Mouse (Mus musculus) gastrocnemius, postnatal 36 days (tissue): Measurements from ENCODE around the gene Pstk. TPM values are rescaled to one million over a fixed set of nuclear protein-coding genes. Genes with fewer than 3 reads are reported as not detected.
"Not testable (repeated sequence)": the region's sequence is repeated elsewhere in the genome, so short reads cannot be mapped to it uniquely, and the experiment has no call there.

Experiments used
- DNase-seq, 2 experiments: peaks; one replicate each; pipeline ENCODE4 v3.0.0; 2022
- intact Hi-C: fragments of 180-260 bp; cut with DNase I; formaldehyde crosslinking; loops from one replicate; pipeline ENCODE4 v1.15.1; 2025
- total RNA-seq, 2 experiments: library from RNA; stranded (reverse); gene quantifications; 2 replicates each; pipeline ENCODE4 v1.2.3; 2021

The Pstk gene
- total RNA-seq, 2 experiments from 2014 or later, result 38.3 to 39.5 TPM

DNA sequence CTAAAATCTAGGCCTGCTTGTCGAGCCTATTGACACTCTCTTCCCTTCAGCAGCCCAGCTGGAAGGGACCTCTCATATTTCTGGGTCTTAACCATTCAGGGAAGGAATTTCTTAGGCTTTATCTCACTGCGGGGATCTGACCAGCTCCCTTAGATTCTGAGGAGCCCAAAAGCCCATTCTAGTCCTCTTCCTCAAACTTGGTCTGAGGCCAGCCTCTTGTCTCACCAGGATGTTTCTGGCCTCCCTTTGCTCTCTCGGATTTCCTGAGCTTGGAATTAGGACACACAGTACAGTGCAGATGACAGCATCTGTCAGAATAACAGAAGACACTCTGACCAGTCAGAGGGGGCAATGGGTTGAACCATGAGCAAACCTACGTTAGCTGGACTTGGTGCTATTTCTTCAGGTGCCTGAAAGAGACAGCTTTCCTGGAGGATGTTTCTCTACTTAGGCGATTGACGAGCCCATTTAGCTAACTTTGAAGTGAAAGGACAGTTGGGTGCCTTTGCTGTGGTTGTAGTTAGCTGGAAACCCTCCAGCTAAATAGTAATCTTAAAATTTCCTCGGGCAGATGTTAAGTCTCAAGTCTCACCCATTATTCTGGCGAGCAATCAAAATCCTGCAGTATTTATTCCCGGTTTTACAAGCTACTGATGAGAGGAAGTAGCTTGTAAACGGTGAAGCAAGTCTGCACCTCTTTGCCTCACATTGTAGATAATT lies 40.4 kb downstream of the Pstk start:
- DNase-seq, result no peak
- intact Hi-C loops, result loop anchor here (5.0 kb wide), 2 partner anchors 39 to 146 kb away; partner anchors contain the start of gene Pstk

DNA sequence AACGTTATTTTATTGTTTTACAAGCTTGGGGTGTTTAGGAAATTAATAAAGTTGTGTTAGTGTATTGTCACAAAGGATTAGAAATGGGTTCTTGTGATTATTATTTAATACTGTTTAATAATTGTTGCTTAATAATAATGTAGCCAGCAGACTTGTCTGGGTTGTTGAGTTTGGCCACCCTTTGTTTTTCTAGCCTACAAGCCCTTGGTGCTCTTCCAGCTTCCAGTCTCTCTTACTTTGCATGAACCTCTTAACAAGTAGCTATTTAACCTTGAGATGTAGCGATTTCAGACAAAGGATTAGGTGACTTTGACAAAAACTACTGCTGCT lies 41.0 kb downstream of the Pstk start:
- intact Hi-C loops, result loop anchor here (5.0 kb wide), 2 partner anchors 40 to 145 kb away; partner anchors contain the start of gene Pstk

DNA sequence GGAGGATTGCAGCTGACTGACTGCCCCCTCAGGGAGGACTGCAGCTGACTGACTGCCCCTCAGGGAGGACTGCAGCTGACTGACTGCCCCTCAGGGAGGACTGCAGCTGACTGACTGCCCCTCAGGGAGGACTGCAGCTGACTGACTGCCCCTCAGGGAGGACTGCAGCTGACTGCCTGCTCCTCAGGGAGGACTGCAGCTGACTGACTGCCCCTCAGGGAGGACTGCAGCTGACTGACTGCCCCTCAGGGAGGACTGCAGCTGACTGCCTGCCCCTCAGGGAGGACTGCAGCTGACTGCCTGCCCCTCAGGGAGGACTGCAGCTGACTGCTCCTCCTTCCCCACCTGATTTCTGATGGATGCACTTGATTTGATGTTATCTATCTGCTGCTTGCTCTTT lies 45.8 kb downstream of the Pstk start:
- intact Hi-C loops, DNase-seq: not testable (repeated sequence)

More for the DNA sequence above, 41.0 kb downstream of the Pstk start:
- DNase-seq, result no peak

DNA sequence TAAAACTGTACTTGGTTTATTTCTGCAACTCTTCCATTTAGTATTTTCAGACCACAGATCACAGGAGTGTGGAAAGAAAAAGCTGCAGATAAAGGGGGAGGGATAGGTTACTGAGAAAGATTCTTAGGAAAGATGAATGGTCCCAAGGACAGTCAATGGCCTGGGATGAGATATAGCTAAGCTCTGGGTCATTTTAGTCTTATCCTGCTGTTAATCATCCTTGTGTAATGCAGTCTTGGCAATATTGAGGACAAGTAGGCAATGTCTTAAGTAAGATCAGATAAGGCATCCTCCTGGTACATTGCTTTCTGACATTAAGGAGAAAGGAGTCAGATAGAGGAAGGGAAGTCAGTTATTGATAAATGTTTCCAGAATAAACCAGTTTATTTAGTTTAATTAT lies 46.7 kb downstream of the Pstk start:
- DNase-seq, result no peak
- intact Hi-C loops, result no loop called here

DNA sequence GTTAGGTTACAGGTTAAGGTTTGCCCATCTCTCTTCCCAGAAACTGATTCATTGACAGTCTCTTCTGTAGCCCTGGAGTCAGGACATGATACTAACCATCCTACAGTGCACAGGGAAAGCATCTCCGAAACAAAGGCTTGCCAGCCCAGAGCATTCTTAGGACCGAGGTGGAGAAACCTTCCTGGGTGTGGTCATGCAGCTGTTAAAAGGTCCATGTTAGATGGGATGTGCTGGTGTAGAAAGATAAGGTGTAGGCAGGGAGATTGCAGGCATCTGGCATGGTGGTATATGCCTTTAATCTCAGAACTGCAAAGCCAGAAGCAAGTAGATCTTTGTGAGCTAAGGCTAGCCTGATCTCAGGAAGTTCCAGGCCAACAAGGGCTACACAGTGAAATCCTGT lies 54.0 kb downstream of the Pstk start:
- intact Hi-C loops, result no loop called here

DNA sequence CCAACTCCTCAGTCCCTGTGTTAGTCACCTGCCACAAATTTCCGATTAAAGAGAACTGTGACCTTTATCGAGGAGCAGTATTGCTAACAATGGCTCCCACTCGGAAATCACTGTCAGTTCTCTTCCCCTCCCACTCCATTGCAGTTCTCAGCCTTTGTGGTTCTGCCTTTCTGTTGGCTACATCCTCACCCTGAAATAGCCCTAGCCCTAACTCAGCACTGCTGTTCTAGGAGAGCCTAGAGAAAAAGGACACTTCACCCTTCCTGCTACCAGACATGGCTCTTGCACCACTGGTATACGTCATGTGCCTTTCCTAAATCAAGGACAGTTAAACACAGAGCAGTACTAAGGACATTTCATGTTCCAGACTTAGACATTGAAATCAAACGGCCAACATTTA lies 56.4 kb downstream of the Pstk start:
- intact Hi-C loops, result no loop called here
- no peak for DNase-seq

More for the DNA sequence above, 54.0 kb downstream of the Pstk start:
- DNase-seq, result no peak

DNA sequence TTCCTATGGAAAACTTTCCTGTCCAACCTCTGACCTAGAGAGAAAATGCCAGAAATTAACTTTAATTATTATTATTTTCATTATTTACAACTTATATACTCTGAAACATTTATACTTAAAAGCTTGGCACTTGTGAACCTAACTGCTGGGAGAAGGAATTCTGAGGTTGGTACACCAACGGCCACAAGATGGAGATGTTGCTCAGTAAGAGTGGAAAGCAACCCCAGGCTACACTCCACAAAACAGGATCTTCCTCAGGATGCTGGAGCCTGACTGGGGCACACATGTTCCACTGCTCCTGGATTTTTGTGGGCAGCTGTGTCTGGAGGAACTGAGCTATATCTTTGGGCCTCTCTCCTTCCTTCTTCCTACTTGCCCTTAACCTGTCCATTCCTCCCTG lies 61.3 kb downstream of the Pstk start:
- DNase-seq, result no peak
- intact Hi-C loops, result loop anchor here (10.0 kb wide), 1 partner anchor 453 kb away; no protein-coding TSS in a partner anchor

DNA sequence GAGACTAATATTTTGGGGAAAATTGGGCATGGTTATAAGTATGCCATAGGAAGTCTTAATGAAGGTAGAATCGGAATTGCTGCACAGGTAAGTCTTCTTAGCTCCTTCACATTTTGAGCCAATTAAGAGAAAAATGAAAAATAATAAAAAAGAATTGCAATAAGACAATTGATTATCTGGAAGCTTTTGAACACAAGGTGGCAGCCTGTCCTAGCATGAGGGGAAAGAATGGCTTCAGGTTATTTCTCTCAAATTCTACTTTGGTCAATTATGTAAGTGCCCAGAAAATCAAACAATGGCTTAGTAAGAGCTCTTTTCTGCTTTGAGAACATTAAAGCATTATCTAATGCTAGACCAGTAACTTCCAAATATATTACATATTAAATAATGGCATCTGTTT lies 63.3 kb downstream of the Pstk start:
- DNase-seq, result no peak
- intact Hi-C loops, result loop anchor here (10.0 kb wide), 1 partner anchor 451 kb away; no protein-coding TSS in a partner anchor

DNA sequence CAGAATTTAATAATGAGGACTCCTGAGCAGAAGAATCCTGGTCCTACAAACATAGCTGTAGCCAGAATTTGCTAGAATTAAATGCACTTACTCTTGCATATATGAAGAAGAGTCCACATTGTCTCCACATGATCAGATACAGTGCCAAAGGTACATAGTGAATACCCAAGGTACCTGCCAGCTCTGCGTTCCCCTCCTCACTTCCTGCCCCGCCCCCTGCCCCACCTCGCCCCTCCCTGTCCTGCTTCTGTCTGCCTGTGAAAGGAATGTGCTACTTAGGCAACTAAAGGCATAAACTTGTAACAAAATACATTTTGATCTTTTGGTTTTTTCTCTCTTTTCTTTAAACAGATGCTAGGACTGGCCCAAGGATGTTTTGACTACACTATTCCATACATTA lies 66.1 kb downstream of the Pstk start:
- no peak for DNase-seq
- intact Hi-C loops, result loop anchor here (10.0 kb wide), 1 partner anchor 448 kb away; no protein-coding TSS in a partner anchor

Other genes starting within 250 kb of the Pstk start
- not detected for gene 4933402N03Rik, start 224.8 kb upstream of the Pstk start, total RNA-seq
- gene 5430419D17Rik, start 196.7 kb upstream of the Pstk start, total RNA-seq, result not detected
- gene Cuzd1, start 48.8 kb upstream of the Pstk start, total RNA-seq, result under 1 TPM; 0.26 to 0.44 TPM
- gene Fam24b, start 41.6 kb upstream of the Pstk start, total RNA-seq, result not detected
- gene Fam24a, start 37.3 kb upstream of the Pstk start, total RNA-seq, result not detected
- gene 2310057M21Rik, start 8.4 kb upstream of the Pstk start, total RNA-seq, result 10 to 100 TPM; 16.6 to 19.7 TPM
- gene Ikzf5, start 39.4 kb downstream of the Pstk start, total RNA-seq, result 10 to 100 TPM; 21.6 to 25.6 TPM
- 100 to 1,000 TPM; 113 to 145 TPM for gene Acadsb, start 39.5 kb downstream of the Pstk start, total RNA-seq
- gene Hmx3, start 171.7 kb downstream of the Pstk start, total RNA-seq, result not detected
- gene Hmx2, start 177.6 kb downstream of the Pstk start, total RNA-seq, result not detected
- 10 to 100 TPM; 26.9 to 30.5 TPM for gene Bub3, start 189.1 kb downstream of the Pstk start, total RNA-seq